Mouse (Mus musculus): ENCODE data around the gene F830045P16Rik. TPM values are rescaled to one million over a fixed set of nuclear protein-coding genes. Genes with fewer than 3 reads are reported as not detected.

Gene F830045P16Rik
- total RNA-seq (2017), result 0.35 TPM in 1 of 2 replicates, not detected in the other

GRCm38 (mm10) chr2:129536377-129536776 lies at the start of gene F830045P16Rik:
Gene F830045P16Rik (minus strand): TSS chr2:129536602.
- ATAC-seq (ENCODE audit: extremely low read depth, insufficient number of reproducible peaks, low FRiP score, poor library complexity, severe bottlenecking), result no peak

GRCm38 (mm10) chr2:129585904-129586514 lies 49.6 kb upstream of the F830045P16Rik start:
- ATAC-seq (ENCODE audit: extremely low read depth, insufficient number of reproducible peaks, low FRiP score, poor library complexity, severe bottlenecking), result peak; percentile 91

DNA sequence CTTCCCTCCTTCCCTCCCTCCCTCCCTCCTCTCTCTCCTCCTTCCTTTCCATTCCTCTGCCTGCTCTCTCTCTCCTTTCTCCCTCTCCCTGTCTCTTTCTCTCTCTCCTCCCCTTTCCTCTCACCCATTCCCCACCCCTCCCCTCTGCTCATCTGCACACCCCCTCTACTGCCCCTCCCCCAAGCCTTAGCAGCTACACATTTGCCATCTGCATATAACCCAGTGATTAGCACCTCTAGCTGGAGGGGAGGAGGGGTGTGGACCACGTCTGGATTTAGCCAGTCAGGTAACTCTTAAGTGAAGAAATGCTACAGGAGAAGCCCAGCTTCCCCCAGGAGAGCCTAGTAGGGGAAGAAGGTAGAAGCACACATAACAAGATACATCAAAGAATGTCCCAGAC lies 48.5 kb upstream of the F830045P16Rik start:
- no peak for ATAC-seq (ENCODE audit: extremely low read depth, insufficient number of reproducible peaks, low FRiP score, poor library complexity, severe bottlenecking)

DNA sequence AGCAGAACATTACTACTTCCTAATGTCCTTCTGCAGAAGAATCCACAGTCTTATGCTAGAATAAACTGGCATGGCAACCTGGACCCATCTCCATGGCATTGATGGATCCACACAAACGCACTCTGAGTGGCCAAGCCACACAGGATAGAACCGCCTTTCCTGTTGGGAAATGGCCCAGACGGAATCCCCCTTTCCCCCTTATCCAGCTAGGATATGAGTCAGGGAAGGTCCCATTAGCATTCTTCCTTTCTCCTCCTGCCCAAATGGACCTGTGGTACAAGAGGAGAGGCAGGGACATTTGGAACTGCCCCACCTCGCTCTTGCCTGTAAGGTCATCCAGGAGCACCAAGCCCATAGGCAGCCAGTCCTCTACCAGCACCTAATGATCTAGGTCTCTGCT lies 45.9 kb upstream of the F830045P16Rik start:
- ATAC-seq (ENCODE audit: extremely low read depth, insufficient number of reproducible peaks, low FRiP score, poor library complexity, severe bottlenecking), result no peak

GRCm38 (mm10) chr2:129581826-129582225 lies 45.4 kb upstream of the F830045P16Rik start:
- ATAC-seq (ENCODE audit: extremely low read depth, insufficient number of reproducible peaks, low FRiP score, poor library complexity, severe bottlenecking), result no peak

DNA sequence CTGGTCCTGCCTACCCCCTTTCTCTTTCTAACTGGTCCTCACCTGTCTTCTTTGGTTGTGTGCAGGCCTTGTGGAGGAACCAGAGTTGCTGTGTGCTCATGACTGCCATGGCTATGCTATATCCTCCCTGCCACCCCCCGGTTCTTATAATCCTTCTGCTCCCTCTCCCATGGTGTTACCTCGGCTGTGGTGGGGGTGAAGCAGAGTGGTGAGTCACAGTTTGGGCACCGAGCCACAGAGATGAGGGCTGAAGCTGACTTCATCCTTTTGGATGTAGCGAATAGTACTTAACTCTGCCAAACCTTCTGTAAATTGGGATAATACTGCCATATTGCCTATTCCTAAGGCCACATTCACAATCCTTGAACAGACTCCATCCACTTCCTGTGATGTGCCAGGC lies 44.3 kb upstream of the F830045P16Rik start:
- no peak for ATAC-seq (ENCODE audit: extremely low read depth, insufficient number of reproducible peaks, low FRiP score, poor library complexity, severe bottlenecking)

- no peak for ATAC-seq (ENCODE audit: extremely low read depth, insufficient number of reproducible peaks, low FRiP score, poor library complexity, severe bottlenecking)
These were observed 40.4 kb upstream of the F830045P16Rik start for GRCm38 (mm10) chr2:129576611-129577447.

- peak; percentile 64 for ATAC-seq (ENCODE audit: extremely low read depth, insufficient number of reproducible peaks, low FRiP score, poor library complexity, severe bottlenecking)
These were observed 38.7 kb upstream of the F830045P16Rik start for GRCm38 (mm10) chr2:129575113-129575512.

DNA sequence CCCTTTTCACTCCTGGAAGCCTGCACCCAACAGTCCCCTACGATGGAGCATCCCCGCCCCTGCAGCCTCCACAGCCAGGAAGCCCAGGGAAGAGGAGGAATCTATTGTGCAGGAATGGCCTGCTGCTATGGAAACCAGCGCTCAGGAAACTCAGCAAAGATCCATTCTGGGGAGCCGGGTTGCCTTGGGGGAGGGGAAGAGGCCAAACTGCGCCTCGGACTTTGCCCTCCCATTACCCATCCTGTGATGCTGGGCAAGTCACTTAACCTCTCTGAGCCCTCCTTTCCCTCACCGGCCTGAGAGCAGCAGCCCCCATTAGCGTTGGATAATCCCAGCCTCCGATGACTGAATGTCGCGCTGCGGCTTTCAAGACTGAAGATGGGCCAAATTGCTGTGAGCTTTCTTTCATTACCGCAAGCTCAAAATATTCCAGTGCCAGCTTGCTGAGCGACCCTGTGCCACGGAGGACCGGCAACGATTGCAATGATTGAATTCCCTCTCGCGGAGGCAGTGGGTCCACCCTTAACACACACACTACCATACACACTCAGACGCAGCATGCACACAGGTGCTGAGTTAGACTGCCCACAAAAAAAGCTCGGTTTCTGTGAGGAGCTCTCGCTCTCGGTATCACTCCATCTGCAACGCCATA lies 38.1 kb upstream of the F830045P16Rik start:
- no peak for ATAC-seq (ENCODE audit: extremely low read depth, insufficient number of reproducible peaks, low FRiP score, poor library complexity, severe bottlenecking)

DNA sequence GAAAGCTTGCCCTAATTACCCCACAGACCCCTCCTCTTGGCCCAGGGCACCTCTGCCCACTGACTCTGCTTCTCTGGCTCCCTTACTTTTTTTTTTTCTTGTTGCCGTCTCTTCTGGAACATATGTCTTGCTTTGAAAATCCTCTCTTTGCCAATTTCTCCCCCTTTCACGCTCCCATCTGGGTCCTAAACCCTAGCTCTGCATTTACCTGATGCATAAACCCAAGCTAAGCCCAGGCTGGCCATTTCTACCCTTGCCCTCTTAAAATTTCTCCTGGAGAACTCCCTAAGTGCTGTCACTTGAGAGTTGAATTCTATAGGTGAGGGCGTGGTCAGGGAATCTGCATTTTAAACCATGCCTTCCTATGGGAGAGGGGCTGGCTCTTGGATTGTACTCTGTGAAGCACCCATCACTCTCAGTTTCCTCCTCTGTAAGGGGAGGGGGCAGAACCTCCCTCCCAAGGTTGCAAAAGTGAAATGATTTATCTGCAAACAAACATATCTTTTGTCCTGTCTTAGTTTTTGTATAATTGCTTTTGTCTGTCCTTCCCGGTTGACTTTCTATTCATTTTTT lies 37.4 kb upstream of the F830045P16Rik start:
- no peak for ATAC-seq (ENCODE audit: extremely low read depth, insufficient number of reproducible peaks, low FRiP score, poor library complexity, severe bottlenecking)

GRCm38 (mm10) chr2:129569556-129569955 lies 33.2 kb upstream of the F830045P16Rik start:
- ATAC-seq (ENCODE audit: extremely low read depth, insufficient number of reproducible peaks, low FRiP score, poor library complexity, severe bottlenecking), result no peak

GRCm38 (mm10) chr2:129569120-129569519 lies 32.7 kb upstream of the F830045P16Rik start:
- ATAC-seq (ENCODE audit: extremely low read depth, insufficient number of reproducible peaks, low FRiP score, poor library complexity, severe bottlenecking), result no peak

GRCm38 (mm10) chr2:129563944-129564709 lies 27.7 kb upstream of the F830045P16Rik start:
- no peak for ATAC-seq (ENCODE audit: extremely low read depth, insufficient number of reproducible peaks, low FRiP score, poor library complexity, severe bottlenecking)

- no peak for ATAC-seq (ENCODE audit: extremely low read depth, insufficient number of reproducible peaks, low FRiP score, poor library complexity, severe bottlenecking)
These were observed 25.4 kb upstream of the F830045P16Rik start for GRCm38 (mm10) chr2:129561796-129562195.

DNA sequence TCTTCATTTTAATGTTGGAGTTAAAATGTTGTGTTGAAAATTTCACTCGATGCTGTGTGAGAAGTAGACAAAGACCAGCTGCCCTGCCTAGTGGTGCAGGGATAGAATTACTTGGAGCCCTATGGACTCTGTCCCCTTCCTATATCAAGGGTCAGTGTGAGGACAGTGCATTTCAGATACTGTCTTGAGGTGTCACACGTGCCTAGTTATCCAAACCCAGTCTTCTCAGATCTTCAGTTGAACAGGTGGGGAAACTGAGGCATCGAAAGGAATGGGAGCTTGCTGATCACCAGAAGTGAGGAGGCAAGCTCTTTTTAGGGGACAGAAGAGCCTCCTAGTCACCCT lies 22.4 kb upstream of the F830045P16Rik start:
- ATAC-seq (ENCODE audit: extremely low read depth, insufficient number of reproducible peaks, low FRiP score, poor library complexity, severe bottlenecking), result no peak

- no peak for ATAC-seq (ENCODE audit: extremely low read depth, insufficient number of reproducible peaks, low FRiP score, poor library complexity, severe bottlenecking)
These were observed 21.8 kb upstream of the F830045P16Rik start for GRCm38 (mm10) chr2:129558008-129558874.

DNA sequence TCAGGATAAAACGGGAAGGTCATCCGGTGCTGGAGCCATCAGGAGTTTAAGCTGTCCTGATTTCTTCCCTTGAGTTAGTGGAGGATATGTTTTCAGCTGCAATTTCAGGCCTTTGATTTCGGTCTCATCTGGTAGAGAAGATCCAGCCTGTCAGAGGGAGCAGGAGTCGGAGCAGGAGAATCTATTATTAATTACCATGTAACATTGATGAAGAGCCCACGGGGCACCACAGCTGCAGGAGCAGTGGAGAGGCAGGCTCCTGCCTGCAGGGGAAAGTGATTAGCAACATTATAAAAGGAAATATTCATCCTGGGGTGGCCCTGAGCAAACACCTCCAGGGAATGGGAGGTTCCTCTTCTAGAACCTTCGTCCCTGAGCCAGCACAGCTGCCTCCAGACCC lies 19.7 kb upstream of the F830045P16Rik start:
- ATAC-seq (ENCODE audit: extremely low read depth, insufficient number of reproducible peaks, low FRiP score, poor library complexity, severe bottlenecking), result no peak

- no peak for ATAC-seq (ENCODE audit: extremely low read depth, insufficient number of reproducible peaks, low FRiP score, poor library complexity, severe bottlenecking)
These were observed 14.4 kb upstream of the F830045P16Rik start for GRCm38 (mm10) chr2:129550781-129551180.
